Mouse (Mus musculus): ENCODE data around the gene Nsl1. TPM values are rescaled to one million over a fixed set of nuclear protein-coding genes. Genes with fewer than 3 reads are reported as not detected.

Nsl1 gene
- 16.2 and 19.5 TPM in 2 replicates for polyA plus RNA-seq (2015; fragmentation: Nextera tagmentation; extraction: Ambion mirVana)

GRCm38 (mm10) chr1:191062781-191063485 lies at the start of gene Nsl1, which contains the start of gene Tatdn3:
Gene Nsl1 (plus strand): TSS chr1:191063012.
Gene Tatdn3 (minus strand): TSS chr1:191062932.

GRCm38 (mm10) chr1:191026021-191026713 lies 36.6 kb upstream of the Nsl1 start, which contains the start of gene Flvcr1:
Gene Flvcr1 (minus strand): TSS chr1:191026158.

GRCm38 (mm10) chr1:191036554-191037334 lies 26.1 kb upstream of the Nsl1 start, which contains the start of gene Spata45:
Gene Spata45 (plus strand): TSS chr1:191036639.

GRCm38 (mm10) chr1:191097802-191098747 lies 35.3 kb downstream of the Nsl1 start, which contains the start of gene Batf3:
Gene Batf3 (plus strand): TSS chr1:191097847.

Other genes starting within 250 kb of the Nsl1 start
- gene Rps6kc1, start 151.2 kb upstream of the Nsl1 start, polyA plus RNA-seq (2015; fragmentation: Nextera tagmentation; extraction: Ambion mirVana), result 3.4 and 5.5 TPM in 2 replicates
- 26.5 and 29.8 TPM in 2 replicates for gene Angel2, start 137.9 kb upstream of the Nsl1 start, polyA plus RNA-seq (2015; fragmentation: Nextera tagmentation; extraction: Ambion mirVana)
- 1.9 and 2.2 TPM in 2 replicates for gene Vash2, start 83.7 kb upstream of the Nsl1 start, polyA plus RNA-seq (2015; fragmentation: Nextera tagmentation; extraction: Ambion mirVana)
- 8.6 and 10.4 TPM in 2 replicates for gene Flvcr1, start 36.9 kb upstream of the Nsl1 start, polyA plus RNA-seq (2015; fragmentation: Nextera tagmentation; extraction: Ambion mirVana)
- gene Spata45, start 26.4 kb upstream of the Nsl1 start, polyA plus RNA-seq (2015; fragmentation: Nextera tagmentation; extraction: Ambion mirVana), result not detected in 2 replicates
- 11.6 and 12.7 TPM in 2 replicates for gene Tatdn3, start 80 bp upstream of the Nsl1 start, polyA plus RNA-seq (2015; fragmentation: Nextera tagmentation; extraction: Ambion mirVana)
- 3.4 and 4.0 TPM in 2 replicates for gene Batf3, start 34.8 kb downstream of the Nsl1 start, polyA plus RNA-seq (2015; fragmentation: Nextera tagmentation; extraction: Ambion mirVana)
- gene Fam71a, start 101.8 kb downstream of the Nsl1 start, polyA plus RNA-seq (2015; fragmentation: Nextera tagmentation; extraction: Ambion mirVana), result not detected in 2 replicates
- 0.82 and 1.7 TPM in 2 replicates for gene Atf3, start 155.0 kb downstream of the Nsl1 start, polyA plus RNA-seq (2015; fragmentation: Nextera tagmentation; extraction: Ambion mirVana)